Mouse (Mus musculus): Measurements from ENCODE around the gene Rcbtb2.

GRCm38 (mm10) chr14:73107371-73107770, 15.5 kb upstream of the Rcbtb2 start:
- TF ChIP-seq POLR2A (IDR thresholded peaks at IDR 0.05; ENCODE audit: low read depth, low read length) = no peak
- TF ChIP-seq CTCF (IDR thresholded peaks at IDR 0.05; ENCODE audit: extremely low read depth, insufficient read depth, insufficient read length, insufficient replicate concordance) = no peak
